Mouse (Mus musculus): ENCODE measurements around the gene Zwint. TPM values are rescaled to one million over a fixed set of nuclear protein-coding genes. Genes with fewer than 3 reads are reported as not detected.

Zwint gene
- polyA plus RNA-seq, 1 experiment from 2014 or later = 95.2 TPM

- Histone ChIP-seq H3K4me1 (replicated peaks; ENCODE audit: control insufficient read depth, insufficient read depth) (no peaks in the 10 kb centered on the region), H3K4me2 (replicated peaks; ENCODE audit: low read depth) (no peak overlapping the region), H3K9me3 (ENCODE audit: control insufficient read depth, low read length) (no peaks in the 10 kb centered on the region), H3K27ac (replicated peaks) (no peak overlapping the region), H3K27me3 (ENCODE audit: control insufficient read depth, insufficient read depth, low read length) (no peaks in the 10 kb centered on the region), H3K36me3 (ENCODE audit: control insufficient read depth, insufficient read depth, low read length) (no peaks in the 10 kb centered on the region), H3K9ac (ENCODE audit: low read length) (no peak overlapping the region), H3K4me3 (ENCODE audit: low read depth, low read length) (no peak overlapping the region)
- no peak for TF ChIP-seq CTCF (IDR thresholded peaks at IDR 0.05; ENCODE audit: low read depth)
- TF ChIP-seq EP300 (optimal IDR thresholded peaks at IDR 0.05) = no peak
- ATAC-seq (ENCODE audit: low FRiP score, low TSS enrichment) (no peak), DNase-seq (ENCODE audit: low spot score) (no peak)
- 50% methylated on average over 2 of the region's 2 CpGs for WGBS
Observed at GRCm38 (mm10) chr10:72713754-72714153, 59.1 kb downstream of the Zwint start.
